Mouse (Mus musculus) kidney, embryonic 15.5 days (tissue): ENCODE measurements around the gene Sumo2. TPM values are rescaled to one million over a fixed set of nuclear protein-coding genes. Genes with fewer than 3 reads are reported as not detected.

Source experiments
- ATAC-seq: fragments of 200-750 bp; cut with Nextera tagmentation; replicated peaks from 2 replicates; pipeline ENCODE4 v1.8.0; 2017; ENCODE audit warnings: moderate TSS enrichment; ENCODE audit not compliant: low FRiP score
- H3K27ac ChIP-seq: fragments of 300-500 bp; sonication (generic); 2 replicates; pipeline ENCODE4 v1.5.1; 2015; ENCODE audit warnings: mild to moderate bottlenecking, inconsistent platforms
- H3K27me3 ChIP-seq: fragments of 300-500 bp; sonication (generic); 2 replicates; pipeline ENCODE4 v1.6.1; 2015; ENCODE audit warnings: inconsistent platforms
- H3K36me3 ChIP-seq: fragments of 300-500 bp; sonication (generic); 2 replicates; pipeline ENCODE4 v1.6.1; 2015; ENCODE audit warnings: inconsistent platforms
- H3K4me1 ChIP-seq: fragments of 300-500 bp; sonication (generic); 2 replicates; pipeline ENCODE4 v1.6.1; 2015; ENCODE audit warnings: inconsistent platforms
- H3K4me2 ChIP-seq: fragments of 300-500 bp; sonication (generic); 2 replicates; pipeline ENCODE4 v1.6.1; 2015; ENCODE audit warnings: moderate library complexity, mild to moderate bottlenecking, inconsistent platforms
- H3K4me3 ChIP-seq: fragments of 300-500 bp; sonication (generic); replicated peaks from 2 replicates; pipeline ENCODE4 v1.5.1; 2015; ENCODE audit warnings: mild to moderate bottlenecking, inconsistent platforms
- H3K9ac ChIP-seq: fragments of 300-500 bp; sonication (generic); 2 replicates; pipeline ENCODE4 v1.6.1; 2015; ENCODE audit warnings: mild to moderate bottlenecking, inconsistent platforms
- H3K9me3 ChIP-seq: fragments of 300-500 bp; sonication (generic); replicated peaks from 2 replicates; pipeline ENCODE4 v1.6.1; 2016; ENCODE audit warnings: inconsistent platforms
- WGBS: fragments of 180-500 bp; shearing (Covaris S2); methylation state at CpG from one replicate; pipeline ENCODE4 v1.1.7; 2015; ENCODE audit warnings: mixed read lengths; 5-methylcytosine and 5-hydroxymethylcytosine counted together
- polyA plus RNA-seq: library from polyadenylated mRNA; unstranded; fragments of >200 nt; fragmentation: Nextera tagmentation; extraction: Ambion mirVana; gene quantifications from 2 replicates; pipeline ENCODE4 v1.2.1, GENCODE M21; 2015

Sumo2 gene
- polyA plus RNA-seq, 1 experiment from 2014 or later, result 1,007 TPM

GRCm38 (mm10) chr11:115515021-115515420, 21.1 kb downstream of the Sumo2 start:
- no peaks in the 10 kb centered on the region for H3K9me3 ChIP-seq
- H3K36me3 ChIP-seq, result no peaks in the 10 kb centered on the region
- H3K4me2 ChIP-seq, result no peak overlapping the region
- no peaks in the 10 kb centered on the region for H3K27me3 ChIP-seq
- peaks cover 37% of the 10 kb centered on the region for H3K4me1 ChIP-seq
- no peak for ATAC-seq
- no peak overlapping the region for H3K27ac ChIP-seq
- no peak overlapping the region for H3K4me3 ChIP-seq
- no peak overlapping the region for H3K9ac ChIP-seq
- WGBS, result 61% methylated on average over 6 of the region's 6 CpGs

DNA sequence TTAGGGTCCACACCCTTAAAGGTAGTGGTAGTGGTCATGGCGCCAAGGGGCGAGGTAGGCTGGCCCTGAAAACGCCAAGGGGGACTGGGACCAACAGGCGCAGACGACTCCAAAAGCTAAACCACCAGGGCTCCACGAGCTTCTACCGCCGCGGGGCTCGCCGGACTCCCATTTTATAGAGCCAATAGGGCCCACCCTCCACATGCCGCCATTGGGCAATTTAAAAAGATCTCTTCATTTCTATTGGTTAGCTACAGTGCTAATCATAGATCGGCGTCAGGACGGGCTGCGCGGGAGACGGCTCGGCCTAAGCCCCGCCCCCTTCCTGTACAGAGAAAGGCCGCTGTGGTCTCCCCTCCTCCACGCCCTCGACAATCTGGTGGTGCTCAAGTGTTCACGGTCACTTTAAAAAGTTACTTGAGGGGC, 21.8 kb downstream of the Sumo2 start, which contains the start of gene Jpt1:
Gene Jpt1, minus strand, starts transcription at position 150 of the 426 bp plus-strand sequence.
- WGBS, result under 1% methylated on average over 24 of the region's 24 CpGs
- peaks cover 42% of the 10 kb centered on the region for H3K4me1 ChIP-seq
- peak within 1 kb of the TSS; percentile 98 for H3K9ac ChIP-seq
- peak; percentile 97 for ATAC-seq
- H3K27me3 ChIP-seq, result no peaks in the 10 kb centered on the region
- peak within 1 kb of the TSS; percentile 79 for H3K4me2 ChIP-seq
- no peaks in the 10 kb centered on the region for H3K36me3 ChIP-seq
- peak within 1 kb of the TSS; percentile 91 for H3K27ac ChIP-seq
- no peaks in the 10 kb centered on the region for H3K9me3 ChIP-seq
- H3K4me3 ChIP-seq, result peak within 1 kb of the TSS; percentile 71

- under 1% methylated on average over 57 of the region's 57 CpGs for WGBS
- peak overlapping the region; percentile 71 for H3K4me3 ChIP-seq
- peak; percentile 59 for ATAC-seq
- no peaks in the 10 kb centered on the region for H3K9me3 ChIP-seq
- H3K4me2 ChIP-seq, result peak overlapping the region; percentile 79
- H3K9ac ChIP-seq, result peak overlapping the region; percentile 98
- no peaks in the 10 kb centered on the region for H3K27me3 ChIP-seq
- peak overlapping the region; percentile 91 for H3K27ac ChIP-seq
- peaks cover 43% of the 10 kb centered on the region for H3K4me1 ChIP-seq
- no peaks in the 10 kb centered on the region for H3K36me3 ChIP-seq
These were observed 22.5 kb downstream of the Sumo2 start for GRCm38 (mm10) chr11:115513271-115514237.

DNA sequence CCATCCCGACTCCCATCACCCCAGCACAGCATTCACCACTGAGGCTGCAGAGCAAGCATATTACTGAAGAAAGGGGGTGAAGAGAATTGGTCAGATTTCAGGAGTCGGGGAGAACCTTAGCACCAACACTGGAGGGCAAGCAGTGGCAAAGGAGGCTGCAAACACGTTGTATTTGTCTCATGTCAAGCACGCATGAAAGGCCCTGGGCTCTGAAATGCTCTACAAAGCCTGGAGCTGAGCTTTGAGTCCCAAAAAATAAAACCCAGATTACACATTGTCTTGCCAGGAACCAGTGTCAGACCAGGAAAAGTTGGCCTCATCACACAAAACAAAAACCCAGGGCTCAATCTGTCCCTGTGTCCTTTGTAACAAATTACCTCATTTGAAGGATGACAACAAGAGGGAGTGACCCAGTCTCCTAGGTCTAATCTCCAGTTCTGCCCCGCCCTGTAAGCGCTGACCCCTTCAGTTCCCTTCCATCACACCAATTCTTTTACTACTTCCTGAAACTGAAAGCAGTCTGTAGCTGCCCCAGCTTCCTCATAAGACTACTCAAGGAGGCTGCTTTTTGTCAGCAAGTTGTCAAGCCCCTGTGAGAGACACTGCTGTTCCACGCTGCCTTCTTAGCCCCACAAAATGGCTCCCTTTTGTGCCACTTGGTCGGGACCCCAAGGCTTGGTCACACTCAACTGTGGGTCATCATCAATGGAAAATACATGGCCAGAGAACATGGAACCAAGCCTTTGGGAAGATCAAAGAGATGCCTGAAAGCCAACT, 23.5 kb downstream of the Sumo2 start:
- Histone ChIP-seq H3K4me3 (peak overlapping the region; percentile 71), H3K36me3 (no peaks in the 10 kb centered on the region), H3K9me3 (no peaks in the 10 kb centered on the region), H3K27ac (peak overlapping the region; percentile 91), H3K4me2 (peak overlapping the region; percentile 79), H3K9ac (peak overlapping the region; percentile 98), H3K4me1 (peaks cover 45% of the 10 kb centered on the region), H3K27me3 (no peaks in the 10 kb centered on the region)
- WGBS, result 18% methylated on average over 8 of the region's 8 CpGs
- no peak for ATAC-seq

GRCm38 (mm10) chr11:115512004-115512403, 24.1 kb downstream of the Sumo2 start:
- peak overlapping the region; percentile 91; the same call in 1 of the 2 replicates for H3K27ac ChIP-seq

DNA sequence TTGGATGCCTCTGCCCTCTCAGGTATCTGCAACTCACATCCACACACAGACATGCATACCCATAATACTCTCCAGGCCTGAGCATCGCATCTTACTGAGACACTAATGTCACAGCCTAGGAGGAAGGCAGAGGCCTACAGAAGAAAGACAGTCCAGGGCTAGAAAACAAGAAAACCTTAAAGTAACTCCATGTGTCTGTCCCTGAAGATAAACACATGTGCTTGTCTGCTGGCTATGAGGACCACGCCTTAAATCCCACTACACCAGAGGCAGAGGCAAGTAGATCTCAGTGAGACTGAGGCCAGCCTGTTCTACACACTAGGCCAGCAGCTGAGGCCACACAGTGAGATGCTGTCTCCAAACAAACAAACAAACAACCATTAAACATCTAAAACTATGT, 25.0 kb downstream of the Sumo2 start:
- H3K4me3 ChIP-seq, result peak overlapping the region; percentile 71
- H3K36me3 ChIP-seq, result peaks cover 3% of the 10 kb centered on the region; the same call in 1 of the 2 replicates
- WGBS, result 73% methylated on average over 2 of the region's 2 CpGs
- peaks cover 54% of the 10 kb centered on the region for H3K4me1 ChIP-seq
- ATAC-seq, result no peak
- no peaks in the 10 kb centered on the region for H3K27me3 ChIP-seq
- peak overlapping the region; percentile 98; the same call in 1 of the 2 replicates for H3K9ac ChIP-seq
- H3K9me3 ChIP-seq, result no peaks in the 10 kb centered on the region
- peak overlapping the region; percentile 79 for H3K4me2 ChIP-seq
- peak overlapping the region; percentile 45; the same call in 1 of the 2 replicates for H3K27ac ChIP-seq

More at GRCm38 (mm10) chr11:115512004-115512403, 24.1 kb downstream of the Sumo2 start:
- WGBS, result 37% methylated on average over 3 of the region's 3 CpGs
- peaks cover 51% of the 10 kb centered on the region for H3K4me1 ChIP-seq
- H3K9ac ChIP-seq, result peak overlapping the region; percentile 98
- H3K4me2 ChIP-seq, result peak overlapping the region; percentile 79
- H3K36me3 ChIP-seq, result no peaks in the 10 kb centered on the region
- H3K27me3 ChIP-seq, result no peaks in the 10 kb centered on the region
- peak overlapping the region; percentile 71 for H3K4me3 ChIP-seq
- no peak for ATAC-seq
- H3K9me3 ChIP-seq, result no peaks in the 10 kb centered on the region

- 64% methylated on average over 5 of the region's 5 CpGs for WGBS
- Histone ChIP-seq H3K36me3 (peaks cover 3% of the 10 kb centered on the region; the same call in 1 of the 2 replicates), H3K4me1 (peaks cover 54% of the 10 kb centered on the region), H3K4me3 (peak overlapping the region; percentile 9; the same call in 1 of the 2 replicates), H3K9ac (peak overlapping the region; percentile 98; the same call in 1 of the 2 replicates), H3K4me2 (peak overlapping the region; percentile 79), H3K9me3 (no peaks in the 10 kb centered on the region), H3K27ac (peak overlapping the region; percentile 71; the same call in 1 of the 2 replicates), H3K27me3 (no peaks in the 10 kb centered on the region)
- ATAC-seq, result no peak
These were observed 25.6 kb downstream of the Sumo2 start for GRCm38 (mm10) chr11:115510507-115510888.

- 32% methylated on average over 6 of the region's 6 CpGs for WGBS
- peak overlapping the region; percentile 9; the same call in 1 of the 2 replicates for H3K4me3 ChIP-seq
- no peaks in the 10 kb centered on the region for H3K27me3 ChIP-seq
- H3K36me3 ChIP-seq, result peaks cover 8% of the 10 kb centered on the region; the same call in 1 of the 2 replicates
- 0 out of 2 replicates have a peak overlapping the region, but pooled peaks have one; percentile 10 for H3K9ac ChIP-seq
- H3K4me1 ChIP-seq, result peaks cover 52% of the 10 kb centered on the region
- peak overlapping the region; percentile 79 for H3K4me2 ChIP-seq
- no peak for ATAC-seq
- no peaks in the 10 kb centered on the region for H3K9me3 ChIP-seq
- H3K27ac ChIP-seq, result peak overlapping the region; percentile 71
These were observed 26.1 kb downstream of the Sumo2 start for GRCm38 (mm10) chr11:115509773-115510506.

DNA sequence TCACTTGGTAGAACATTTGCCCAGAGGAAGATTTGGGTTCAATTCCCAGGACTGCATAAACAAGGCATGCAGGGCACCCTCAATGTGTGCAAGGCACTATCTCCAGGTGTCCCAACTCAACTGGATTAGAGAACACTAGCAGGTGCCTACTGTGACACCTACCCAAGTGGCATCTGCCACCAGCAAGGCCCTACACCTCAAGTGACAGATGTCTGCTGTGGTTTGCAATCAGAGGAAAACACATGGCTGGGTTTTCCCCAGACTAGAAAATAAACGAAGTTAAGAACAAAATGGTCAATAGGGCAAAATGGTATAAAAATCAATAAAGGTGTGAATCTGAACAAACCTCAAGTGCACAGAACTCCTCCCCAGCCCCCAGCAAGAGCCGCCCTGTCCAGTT, 28.0 kb downstream of the Sumo2 start:
- WGBS, result 81% methylated on average over 2 of the region's 2 CpGs
- no peak overlapping the region for H3K4me2 ChIP-seq
- no peak for ATAC-seq
- H3K9ac ChIP-seq, result no peak overlapping the region
- H3K4me1 ChIP-seq, result peaks cover 51% of the 10 kb centered on the region
- no peaks in the 10 kb centered on the region for H3K27me3 ChIP-seq
- H3K9me3 ChIP-seq, result no peaks in the 10 kb centered on the region
- H3K36me3 ChIP-seq, result peaks cover 17% of the 10 kb centered on the region
- no peak overlapping the region for H3K27ac ChIP-seq
- no peak overlapping the region for H3K4me3 ChIP-seq

GRCm38 (mm10) chr11:115506586-115506985, 29.5 kb downstream of the Sumo2 start:
- H3K27me3 ChIP-seq, result no peaks in the 10 kb centered on the region
- H3K9me3 ChIP-seq, result no peaks in the 10 kb centered on the region
- no peak overlapping the region for H3K4me2 ChIP-seq
- H3K4me3 ChIP-seq, result no peak overlapping the region
- peaks cover 37% of the 10 kb centered on the region for H3K4me1 ChIP-seq
- H3K9ac ChIP-seq, result no peak overlapping the region
- 0 out of 2 replicates have a peak, but pooled peaks have one; percentile 60 for ATAC-seq
- H3K36me3 ChIP-seq, result peaks cover 30% of the 10 kb centered on the region
- no peak overlapping the region for H3K27ac ChIP-seq
- 72% methylated on average over 3 of the region's 3 CpGs for WGBS

GRCm38 (mm10) chr11:115502636-115503035, 33.4 kb downstream of the Sumo2 start:
- Histone ChIP-seq H3K27ac (no peak overlapping the region), H3K36me3 (peaks cover 69% of the 10 kb centered on the region), H3K27me3 (no peaks in the 10 kb centered on the region), H3K4me3 (no peak overlapping the region), H3K9me3 (no peaks in the 10 kb centered on the region), H3K9ac (no peak overlapping the region), H3K4me2 (no peak overlapping the region), H3K4me1 (peaks cover 9% of the 10 kb centered on the region; the same call in 1 of the 2 replicates)
- ATAC-seq, result no peak
- WGBS, result 93% methylated on average over 6 of the region's 6 CpGs
